Mouse (Mus musculus): ENCODE measurements around the gene Aida. TPM values are rescaled to one million over a fixed set of nuclear protein-coding genes. Genes with fewer than 3 reads are reported as not detected.
A peak's percentile ranks its signal among the peaks of the same experiment; 100 is the strongest.
"Not testable (repeated sequence)": the region's sequence is repeated elsewhere in the genome, so short reads cannot be mapped to it uniquely, and the experiment has no call there.

Aida gene
- polyA plus RNA-seq, 1 experiment from 2014 or later: 33.6 TPM

- no peak overlapping the region for H3K9ac ChIP-seq (ENCODE audit: low read length)
- ATAC-seq (replicated peaks; ENCODE audit: low FRiP score): no peak
- no peak for DNase-seq (ENCODE audit: low spot score)
- no peaks in the 10 kb centered on the region for H3K9me3 ChIP-seq (ENCODE audit: control insufficient read depth, low read length)
- H3K36me3 ChIP-seq (ENCODE audit: control insufficient read depth, insufficient read depth, low read length): peaks cover 17% of the 10 kb centered on the region
- no peaks in the 10 kb centered on the region for H3K4me1 ChIP-seq (replicated peaks; ENCODE audit: control insufficient read depth, insufficient read depth, low read length)
- WGBS: 95% methylated on average over 6 of the region's 6 CpGs
- H3K4me3 ChIP-seq (ENCODE audit: low read depth, low read length): no peak overlapping the region
- no peaks in the 10 kb centered on the region for H3K27me3 ChIP-seq (ENCODE audit: control insufficient read depth, insufficient read depth, low read length)
- H3K27ac ChIP-seq (ENCODE audit: low read depth, low read length): no peak overlapping the region
- no peak overlapping the region for H3K4me2 ChIP-seq (ENCODE audit: low read depth, low read length, severe bottlenecking)
These were observed 28.0 kb downstream of the Aida start for GRCm38 (mm10) chr1:183324433-183324832.

- DNase-seq (ENCODE audit: low spot score): no peak
- no peak overlapping the region for H3K27ac ChIP-seq (ENCODE audit: low read depth, low read length)
- ATAC-seq (replicated peaks; ENCODE audit: low FRiP score): no peak
- no peak overlapping the region for H3K4me2 ChIP-seq (ENCODE audit: low read depth, low read length, severe bottlenecking)
- H3K4me3 ChIP-seq (ENCODE audit: low read depth, low read length): no peak overlapping the region
- H3K27me3 ChIP-seq (ENCODE audit: control insufficient read depth, insufficient read depth, low read length): no peaks in the 10 kb centered on the region
- WGBS: 94% methylated on average over 8 of the region's 8 CpGs
- no peaks in the 10 kb centered on the region for H3K4me1 ChIP-seq (replicated peaks; ENCODE audit: control insufficient read depth, insufficient read depth, low read length)
- no peak overlapping the region for H3K9ac ChIP-seq (ENCODE audit: low read length)
- peaks cover 29% of the 10 kb centered on the region for H3K36me3 ChIP-seq (ENCODE audit: control insufficient read depth, insufficient read depth, low read length)
- no peaks in the 10 kb centered on the region for H3K9me3 ChIP-seq (ENCODE audit: control insufficient read depth, low read length)
These were observed 30.8 kb downstream of the Aida start for GRCm38 (mm10) chr1:183327171-183327570.

GRCm38 (mm10) chr1:183342902-183343301 lies 46.5 kb downstream of the Aida start:
- H3K36me3 ChIP-seq (ENCODE audit: control insufficient read depth, insufficient read depth, low read length); H3K27me3 ChIP-seq (ENCODE audit: control insufficient read depth, insufficient read depth, low read length); ATAC-seq (replicated peaks; ENCODE audit: low FRiP score); DNase-seq (ENCODE audit: low spot score); H3K27ac ChIP-seq (ENCODE audit: low read depth, low read length); H3K4me3 ChIP-seq (ENCODE audit: low read depth, low read length); H3K9ac ChIP-seq (ENCODE audit: low read length); H3K4me1 ChIP-seq (replicated peaks; ENCODE audit: control insufficient read depth, insufficient read depth, low read length); H3K9me3 ChIP-seq (ENCODE audit: control insufficient read depth, low read length); H3K4me2 ChIP-seq (ENCODE audit: low read depth, low read length, severe bottlenecking): not testable (repeated sequence)
- WGBS: 100% methylated on average over 1 of the region's 1 CpGs

GRCm38 (mm10) chr1:183344886-183345816 lies 48.8 kb downstream of the Aida start:
- H3K9ac ChIP-seq (ENCODE audit: low read length): peak overlapping the region; percentile 83
- WGBS: under 1% methylated on average over 72 of the region's 72 CpGs
- H3K27ac ChIP-seq (ENCODE audit: low read depth, low read length): peak overlapping the region; percentile 25; the same call in 1 of the 2 replicates
- peak overlapping the region; percentile 85 for H3K4me3 ChIP-seq (ENCODE audit: low read depth, low read length)
- no peaks in the 10 kb centered on the region; the same call in 1 of the 2 replicates for H3K4me1 ChIP-seq (replicated peaks; ENCODE audit: control insufficient read depth, insufficient read depth, low read length)
- DNase-seq (ENCODE audit: low spot score): peak; percentile 93
- no peaks in the 10 kb centered on the region for H3K9me3 ChIP-seq (ENCODE audit: control insufficient read depth, low read length)
- peak overlapping the region; percentile 89 for H3K4me2 ChIP-seq (ENCODE audit: low read depth, low read length, severe bottlenecking)
- H3K27me3 ChIP-seq (ENCODE audit: control insufficient read depth, insufficient read depth, low read length): no peaks in the 10 kb centered on the region
- peak; percentile 97 for ATAC-seq (replicated peaks; ENCODE audit: low FRiP score)
- no peaks in the 10 kb centered on the region; the same call in 1 of the 2 replicates for H3K36me3 ChIP-seq (ENCODE audit: control insufficient read depth, insufficient read depth, low read length)

- peak overlapping the region; percentile 83 for H3K9ac ChIP-seq (ENCODE audit: low read length)
- ATAC-seq (replicated peaks; ENCODE audit: low FRiP score) (no peak; the same call in 1 of the 2 replicates), DNase-seq (ENCODE audit: low spot score) (no peak)
- no peak overlapping the region; the same call in 1 of the 2 replicates for H3K27ac ChIP-seq (ENCODE audit: low read depth, low read length)
- WGBS: 10% methylated on average over 10 of the region's 10 CpGs
- H3K4me3 ChIP-seq (ENCODE audit: low read depth, low read length): peak overlapping the region; percentile 85
- peak overlapping the region; percentile 89 for H3K4me2 ChIP-seq (ENCODE audit: low read depth, low read length, severe bottlenecking)
- H3K27me3 ChIP-seq (ENCODE audit: control insufficient read depth, insufficient read depth, low read length): no peaks in the 10 kb centered on the region
- H3K36me3 ChIP-seq (ENCODE audit: control insufficient read depth, insufficient read depth, low read length): peaks cover 2% of the 10 kb centered on the region; the same call in 1 of the 2 replicates
- no peaks in the 10 kb centered on the region for H3K9me3 ChIP-seq (ENCODE audit: control insufficient read depth, low read length)
- no peaks in the 10 kb centered on the region; the same call in 1 of the 2 replicates for H3K4me1 ChIP-seq (replicated peaks; ENCODE audit: control insufficient read depth, insufficient read depth, low read length)
These were observed 49.4 kb downstream of the Aida start for GRCm38 (mm10) chr1:183345817-183346195.

- Histone ChIP-seq H3K4me1 (replicated peaks; ENCODE audit: control insufficient read depth, insufficient read depth, low read length) (no peaks in the 10 kb centered on the region; the same call in 1 of the 2 replicates), H3K27ac (ENCODE audit: low read depth, low read length) (no peak overlapping the region), H3K9ac (ENCODE audit: low read length) (no peak overlapping the region), H3K9me3 (ENCODE audit: control insufficient read depth, low read length) (no peaks in the 10 kb centered on the region), H3K4me2 (ENCODE audit: low read depth, low read length, severe bottlenecking) (no peak overlapping the region), H3K4me3 (ENCODE audit: low read depth, low read length) (no peak overlapping the region), H3K27me3 (ENCODE audit: control insufficient read depth, insufficient read depth, low read length) (no peaks in the 10 kb centered on the region), H3K36me3 (ENCODE audit: control insufficient read depth, insufficient read depth, low read length) (peaks cover 6% of the 10 kb centered on the region; the same call in 1 of the 2 replicates)
- ATAC-seq (replicated peaks; ENCODE audit: low FRiP score) (no peak), DNase-seq (ENCODE audit: low spot score) (no peak)
- WGBS: 35% methylated on average over 6 of the region's 6 CpGs
These were observed 53.5 kb downstream of the Aida start for GRCm38 (mm10) chr1:183349840-183350239.

- ATAC-seq (replicated peaks; ENCODE audit: low FRiP score): no peak
- H3K36me3 ChIP-seq (ENCODE audit: control insufficient read depth, insufficient read depth, low read length): no peaks in the 10 kb centered on the region; the same call in 1 of the 2 replicates
- WGBS: 85% methylated on average over 3 of the region's 3 CpGs
These were observed 62.5 kb downstream of the Aida start for GRCm38 (mm10) chr1:183358901-183359300.

GRCm38 (mm10) chr1:183362301-183362700 lies 65.9 kb downstream of the Aida start:
- no peaks in the 10 kb centered on the region for H3K9me3 ChIP-seq (ENCODE audit: control insufficient read depth, low read length)
- no peak overlapping the region for H3K4me3 ChIP-seq (ENCODE audit: low read depth, low read length)
- H3K9ac ChIP-seq (ENCODE audit: low read length): no peak overlapping the region
- 92% methylated on average over 5 of the region's 5 CpGs for WGBS
- H3K36me3 ChIP-seq (ENCODE audit: control insufficient read depth, insufficient read depth, low read length): no peaks in the 10 kb centered on the region; the same call in 1 of the 2 replicates
- H3K27me3 ChIP-seq (ENCODE audit: control insufficient read depth, insufficient read depth, low read length): no peaks in the 10 kb centered on the region
- DNase-seq (ENCODE audit: low spot score) (no peak), ATAC-seq (replicated peaks; ENCODE audit: low FRiP score) (no peak)
- H3K27ac ChIP-seq (ENCODE audit: low read depth, low read length): no peak overlapping the region
- H3K4me1 ChIP-seq (replicated peaks; ENCODE audit: control insufficient read depth, insufficient read depth, low read length): no peaks in the 10 kb centered on the region
- H3K4me2 ChIP-seq (ENCODE audit: low read depth, low read length, severe bottlenecking): no peak overlapping the region

More at GRCm38 (mm10) chr1:183358901-183359300, 62.5 kb downstream of the Aida start:
- no peak for DNase-seq (ENCODE audit: low spot score)
- Histone ChIP-seq H3K4me3 (ENCODE audit: low read depth, low read length) (no peak overlapping the region), H3K27ac (ENCODE audit: low read depth, low read length) (no peak overlapping the region), H3K27me3 (ENCODE audit: control insufficient read depth, insufficient read depth, low read length) (no peaks in the 10 kb centered on the region), H3K4me2 (ENCODE audit: low read depth, low read length, severe bottlenecking) (no peak overlapping the region), H3K4me1 (replicated peaks; ENCODE audit: control insufficient read depth, insufficient read depth, low read length) (no peaks in the 10 kb centered on the region), H3K9me3 (ENCODE audit: control insufficient read depth, low read length) (no peaks in the 10 kb centered on the region), H3K9ac (ENCODE audit: low read length) (no peak overlapping the region)

All from forebrain, embryonic 11.5 days (tissue).